Mouse (Mus musculus) midbrain, postnatal 0 days (tissue): ENCODE results near the gene D3Ertd254e. TPM values are rescaled to one million over a fixed set of nuclear protein-coding genes. Genes with fewer than 3 reads are reported as not detected.
A peak's percentile ranks its signal among the peaks of the same experiment; 100 is the strongest.
"Not testable (repeated sequence)": the region's sequence is repeated elsewhere in the genome, so short reads cannot be mapped to it uniquely, and the experiment has no call there.

ENCODE experiments used
- ATAC-seq: fragments of 200-750 bp; cut with Nextera tagmentation; 2 replicates; pipeline ENCODE4 v1.8.0; 2017; ENCODE audit warnings: moderate number of reproducible peaks, mild to moderate bottlenecking, moderate TSS enrichment, moderate library complexity; ENCODE audit not compliant: low FRiP score
- DNase-seq: peaks from one replicate; pipeline ENCODE4 v3.0.0-alpha.2; 2015; ENCODE audit warnings: low spot score
- H3K27ac ChIP-seq: fragments of 300-500 bp; sonication (generic); 2 replicates; pipeline ENCODE4 v1.5.1; 2014; ENCODE audit warnings: low read depth, mild to moderate bottlenecking, low read length, mixed read lengths
- H3K27me3 ChIP-seq: fragments of 300-500 bp; sonication (generic); 2 replicates; pipeline ENCODE4 v1.6.1; 2014; ENCODE audit warnings: low read length, control low read depth, mixed read lengths; ENCODE audit not compliant: insufficient read depth
- H3K36me3 ChIP-seq: fragments of 300-500 bp; sonication (generic); 2 replicates; pipeline ENCODE4 v1.6.1; 2014; ENCODE audit warnings: low read length, control low read depth, mixed read lengths; ENCODE audit not compliant: insufficient read depth
- H3K4me1 ChIP-seq: fragments of 300-500 bp; sonication (generic); 2 replicates; pipeline ENCODE4 v1.6.1; 2014; ENCODE audit warnings: mild to moderate bottlenecking, control low read depth, antibody characterized with exemption, low read length, mixed read lengths; ENCODE audit not compliant: insufficient read depth
- H3K4me2 ChIP-seq: fragments of 300-500 bp; sonication (generic); 2 replicates; pipeline ENCODE4 v1.6.1; 2014; ENCODE audit warnings: low read depth, mild to moderate bottlenecking, low read length, mixed read lengths; ENCODE audit not compliant: poor library complexity, severe bottlenecking
- H3K4me3 ChIP-seq: fragments of 300-500 bp; sonication (generic); 2 replicates; pipeline ENCODE4 v1.5.1; 2014; ENCODE audit warnings: low read depth, mild to moderate bottlenecking, low read length, moderate library complexity
- H3K9ac ChIP-seq: fragments of 300-500 bp; sonication (generic); replicated peaks from 2 replicates; pipeline ENCODE4 v1.6.1; 2014; ENCODE audit warnings: mild to moderate bottlenecking, low read length, moderate library complexity, mixed read lengths; ENCODE audit not compliant: poor library complexity, severe bottlenecking
- H3K9me3 ChIP-seq: fragments of 300-500 bp; sonication (generic); 2 replicates; pipeline ENCODE4 v1.6.1; 2016; ENCODE audit warnings: low read length, control low read depth
- CTCF ChIP-seq: IDR thresholded peaks from 2 replicates; pipeline ENCODE4 v1.5.1; 2016; ENCODE audit warnings: antibody characterized with exemption, mild to moderate bottlenecking
- WGBS: fragments of 180-500 bp; shearing (Covaris S2); extraction: QIAGEN DNeasy Blood & Tissue Kit; methylation state at CpG from one replicate; pipeline ENCODE4 v1.1.7; 2014; 5-methylcytosine and 5-hydroxymethylcytosine counted together
- polyA plus RNA-seq: library from polyadenylated mRNA; unstranded; fragments of >200 nt; fragmentation: Nextera tagmentation; extraction: Ambion mirVana; gene quantifications from 2 replicates; pipeline ENCODE4 v1.2.1, GENCODE M21; 2015
- total RNA-seq: library from RNA; depleted of rRNA; stranded (reverse); fragments of >200 nt; gene quantifications from 2 replicates; pipeline ENCODE4 v1.2.3, GENCODE M21; 2014; rRNA removed

Gene D3Ertd254e
- total RNA-seq (23.1 and 23.4 TPM in 2 replicates), polyA plus RNA-seq (12.5 and 12.6 TPM in 2 replicates)

DNA sequence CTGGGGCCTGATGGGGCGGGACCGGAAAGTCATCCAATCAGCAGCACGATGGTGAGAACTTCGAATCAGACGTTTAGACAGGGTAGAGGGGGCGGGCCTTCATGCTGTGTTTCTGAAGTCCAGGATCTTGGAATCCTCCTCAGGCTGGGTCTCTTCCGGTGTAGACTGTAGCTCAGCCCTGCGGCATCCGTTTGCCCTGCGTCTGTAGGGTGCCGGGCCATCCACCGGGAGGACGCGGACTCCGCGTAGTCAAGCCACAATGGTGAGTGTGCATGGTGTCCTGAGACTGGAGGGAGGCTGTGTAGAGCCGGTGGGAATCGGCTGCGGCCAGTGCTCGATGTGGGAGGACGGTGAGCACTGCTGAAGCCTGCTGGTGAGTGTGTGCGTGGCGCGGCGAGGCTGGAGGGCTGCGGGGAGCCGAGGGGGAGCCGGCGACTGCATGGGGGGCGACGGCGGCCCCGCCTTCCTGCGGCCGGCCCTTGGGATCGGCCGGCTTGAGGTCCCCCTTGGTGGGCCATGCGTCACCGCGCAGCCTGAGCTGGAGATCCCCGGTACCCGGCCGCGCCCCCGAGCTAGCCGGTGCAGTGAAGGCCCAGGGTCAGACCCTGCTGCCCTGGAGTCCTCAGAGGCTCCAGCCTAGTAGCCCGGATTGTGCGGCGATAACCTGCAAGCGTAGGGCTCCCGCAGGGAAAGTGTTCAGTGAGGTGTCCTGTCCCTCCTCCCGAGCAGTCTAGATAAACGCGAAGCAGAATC is at the start of gene D3Ertd254e:
D3Ertd254e (plus strand) TSS at position 84 of the 753 bp plus-strand sequence.
- WGBS, result under 1% methylated on average over 48 of the region's 54 CpGs
- Histone ChIP-seq H3K27me3 (no peaks in the 10 kb centered on the region), H3K9me3 (no peaks in the 10 kb centered on the region), H3K36me3 (no peaks in the 10 kb centered on the region), H3K4me2 (peak within 1 kb of the TSS; percentile 68), H3K4me3 (peak within 1 kb of the TSS; percentile 84), H3K4me1 (peaks cover 19% of the 10 kb centered on the region), H3K9ac (peak within 1 kb of the TSS; percentile 94), H3K27ac (peak within 1 kb of the TSS; percentile 89)
- DNase-seq (peak; percentile 97), ATAC-seq (peak; percentile 99)
- TF ChIP-seq CTCF, result peak; percentile 18; the same call in 1 of the 2 replicates

DNA sequence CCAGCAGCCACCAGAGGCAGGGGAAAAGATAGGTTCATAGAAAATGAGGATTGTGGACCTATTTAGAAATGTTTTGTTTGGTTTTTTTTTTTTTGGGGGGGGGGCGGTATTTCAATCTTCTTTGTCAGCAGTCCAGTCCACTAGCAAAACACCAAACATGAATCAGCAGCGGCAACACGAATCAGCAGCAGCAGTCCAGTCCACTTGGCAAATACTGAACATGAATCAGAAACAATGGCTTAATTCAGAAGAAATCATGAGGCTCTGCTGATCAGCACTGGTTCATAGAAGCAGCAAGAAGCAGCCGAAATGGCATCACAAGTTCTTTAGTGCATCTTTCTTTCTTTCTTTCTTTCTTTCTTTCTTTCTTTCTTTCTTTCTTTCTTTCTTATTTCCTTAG is 34.7 kb upstream of the D3Ertd254e start:
- no peaks in the 10 kb centered on the region for H3K27me3 ChIP-seq
- DNase-seq, result no peak
- TF ChIP-seq CTCF, result no peak
- no peaks in the 10 kb centered on the region for H3K4me1 ChIP-seq
- H3K4me2 ChIP-seq, result no peak overlapping the region
- no peak overlapping the region for H3K4me3 ChIP-seq
- 81% methylated on average over 4 of the region's 4 CpGs for WGBS
- no peaks in the 10 kb centered on the region for H3K36me3 ChIP-seq
- no peak for ATAC-seq
- H3K27ac ChIP-seq, result no peak overlapping the region
- no peaks in the 10 kb centered on the region for H3K9me3 ChIP-seq
- no peak overlapping the region for H3K9ac ChIP-seq

DNA sequence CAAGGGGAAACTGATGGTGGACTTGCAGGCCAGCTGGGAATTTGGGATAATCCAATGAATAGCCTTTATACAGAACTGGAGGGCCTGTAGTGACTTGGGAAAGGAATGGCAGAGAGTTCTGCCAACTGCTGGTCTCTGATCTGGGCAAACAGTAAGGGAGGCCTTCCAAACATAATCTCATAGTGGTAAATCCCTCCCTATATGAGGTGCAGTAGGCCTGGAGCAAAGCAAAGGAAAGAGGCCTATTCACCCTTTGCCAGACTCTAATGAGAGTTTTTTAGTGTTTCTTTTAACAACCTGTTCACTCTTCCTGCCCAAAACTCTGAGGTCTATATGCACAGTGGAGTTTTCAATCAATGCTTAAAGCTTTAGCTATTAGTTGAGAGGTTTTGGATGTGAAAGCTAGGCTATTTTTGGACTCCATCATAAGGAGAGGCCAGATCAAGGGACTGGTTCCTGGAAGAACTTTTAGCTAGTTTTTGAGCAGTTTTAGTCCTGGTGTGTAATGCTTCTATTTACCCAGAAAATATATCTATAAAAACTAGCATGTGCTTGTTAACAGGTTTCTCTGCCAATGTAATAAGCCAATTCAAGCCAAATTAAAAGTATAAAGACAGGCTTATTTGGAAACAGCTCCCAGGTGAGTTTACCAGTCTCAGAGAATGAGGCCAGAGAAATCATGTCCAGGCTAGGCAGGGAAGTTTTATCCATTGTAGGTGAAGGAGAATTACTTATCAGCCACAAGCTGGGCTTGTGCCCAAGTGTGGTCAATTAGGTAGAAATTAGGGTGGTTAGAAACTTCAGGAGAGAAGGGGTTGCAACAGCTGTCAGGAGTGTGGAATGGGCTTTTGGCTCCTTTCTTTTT is 30.9 kb upstream of the D3Ertd254e start:
- Histone ChIP-seq H3K36me3 (no peaks in the 10 kb centered on the region), H3K4me2 (no peak overlapping the region), H3K4me3 (no peak overlapping the region), H3K27ac (no peak overlapping the region), H3K4me1 (no peaks in the 10 kb centered on the region), H3K27me3 (no peaks in the 10 kb centered on the region), H3K9me3 (0 out of 2 replicates have a peak, but pooled peaks cover 3% of the 10 kb centered on the region), H3K9ac (no peak overlapping the region)
- no peak for TF ChIP-seq CTCF
- no peak for DNase-seq
- no peak for ATAC-seq

DNA sequence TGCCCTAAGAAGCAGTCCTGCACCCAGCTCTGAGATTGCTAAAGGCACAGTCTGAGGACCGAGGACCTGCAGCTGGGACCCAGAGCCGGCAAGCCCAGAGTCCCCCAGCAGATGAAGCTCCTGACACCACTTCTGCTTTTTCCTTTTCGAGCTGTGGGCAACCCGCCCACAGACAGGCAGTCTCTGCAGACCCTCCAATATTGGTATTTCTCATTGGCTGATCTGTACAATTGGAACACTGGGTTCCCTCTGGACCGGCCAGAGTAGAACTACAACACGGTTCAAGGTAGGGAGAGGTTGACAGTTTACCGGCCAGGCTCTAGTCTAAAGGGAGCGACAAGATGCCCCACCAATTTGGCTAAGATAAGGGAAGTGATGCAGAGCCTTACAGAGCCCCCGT is 24.6 kb upstream of the D3Ertd254e start:
- H3K9ac ChIP-seq, H3K4me2 ChIP-seq, H3K27ac ChIP-seq, ATAC-seq, H3K9me3 ChIP-seq, H3K4me3 ChIP-seq, H3K27me3 ChIP-seq, DNase-seq, H3K36me3 ChIP-seq, H3K4me1 ChIP-seq: not testable (repeated sequence)
- WGBS, result 96% methylated on average over 9 of the region's 9 CpGs

DNA sequence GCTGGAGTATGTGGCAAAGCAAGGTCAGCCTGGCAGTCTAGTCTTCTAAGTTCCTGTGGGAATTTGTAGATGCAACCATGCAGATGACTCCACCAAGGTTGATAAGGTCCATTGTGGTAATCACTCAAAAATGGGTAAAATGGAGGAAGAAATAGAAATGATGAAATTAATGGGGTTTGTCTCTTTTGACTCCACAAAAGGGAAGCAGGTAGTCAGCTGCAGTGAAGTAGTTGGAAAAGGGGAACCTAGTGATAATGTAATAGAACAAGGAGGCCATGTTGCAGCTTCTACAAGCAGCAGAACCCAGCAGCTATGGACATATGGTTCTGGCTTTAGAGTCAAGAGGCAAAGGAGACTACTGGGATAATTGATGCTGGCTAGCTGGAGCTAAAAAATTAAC is 14.7 kb upstream of the D3Ertd254e start:
- no peak overlapping the region for H3K4me3 ChIP-seq
- H3K4me2 ChIP-seq, result no peak overlapping the region
- no peaks in the 10 kb centered on the region for H3K36me3 ChIP-seq
- TF ChIP-seq CTCF, result no peak
- no peak overlapping the region for H3K9ac ChIP-seq
- no peaks in the 10 kb centered on the region for H3K4me1 ChIP-seq
- H3K27me3 ChIP-seq, result no peaks in the 10 kb centered on the region
- H3K9me3 ChIP-seq, result no peaks in the 10 kb centered on the region
- DNase-seq, result no peak
- no peak overlapping the region for H3K27ac ChIP-seq
- no peak for ATAC-seq

- ATAC-seq, result no peak
- H3K9me3 ChIP-seq, result no peaks in the 10 kb centered on the region
- no peaks in the 10 kb centered on the region for H3K4me1 ChIP-seq
- WGBS, result 62% methylated on average over 2 of the region's 2 CpGs
- H3K9ac ChIP-seq, result no peak overlapping the region
- no peak overlapping the region for H3K27ac ChIP-seq
- no peak overlapping the region for H3K4me2 ChIP-seq
- no peak overlapping the region for H3K4me3 ChIP-seq
- peak; percentile 52 for DNase-seq
- no peaks in the 10 kb centered on the region for H3K27me3 ChIP-seq
- H3K36me3 ChIP-seq, result no peaks in the 10 kb centered on the region
- TF ChIP-seq CTCF, result peak; percentile 42
Measured at GRCm38 (mm10) chr3:36137560-36137959, 13.3 kb upstream of the D3Ertd254e start.
